Mouse (Mus musculus) fat pad, adult 2 months (tissue): ENCODE results near the gene Itgae.

Experiments
- DNase-seq: peaks from one replicate; pipeline ENCODE4 v3.0.0-alpha.2; 2011; ENCODE audit warnings: low read depth, low spot score; ENCODE audit errors: extremely low read depth

The Itgae gene

DNA sequence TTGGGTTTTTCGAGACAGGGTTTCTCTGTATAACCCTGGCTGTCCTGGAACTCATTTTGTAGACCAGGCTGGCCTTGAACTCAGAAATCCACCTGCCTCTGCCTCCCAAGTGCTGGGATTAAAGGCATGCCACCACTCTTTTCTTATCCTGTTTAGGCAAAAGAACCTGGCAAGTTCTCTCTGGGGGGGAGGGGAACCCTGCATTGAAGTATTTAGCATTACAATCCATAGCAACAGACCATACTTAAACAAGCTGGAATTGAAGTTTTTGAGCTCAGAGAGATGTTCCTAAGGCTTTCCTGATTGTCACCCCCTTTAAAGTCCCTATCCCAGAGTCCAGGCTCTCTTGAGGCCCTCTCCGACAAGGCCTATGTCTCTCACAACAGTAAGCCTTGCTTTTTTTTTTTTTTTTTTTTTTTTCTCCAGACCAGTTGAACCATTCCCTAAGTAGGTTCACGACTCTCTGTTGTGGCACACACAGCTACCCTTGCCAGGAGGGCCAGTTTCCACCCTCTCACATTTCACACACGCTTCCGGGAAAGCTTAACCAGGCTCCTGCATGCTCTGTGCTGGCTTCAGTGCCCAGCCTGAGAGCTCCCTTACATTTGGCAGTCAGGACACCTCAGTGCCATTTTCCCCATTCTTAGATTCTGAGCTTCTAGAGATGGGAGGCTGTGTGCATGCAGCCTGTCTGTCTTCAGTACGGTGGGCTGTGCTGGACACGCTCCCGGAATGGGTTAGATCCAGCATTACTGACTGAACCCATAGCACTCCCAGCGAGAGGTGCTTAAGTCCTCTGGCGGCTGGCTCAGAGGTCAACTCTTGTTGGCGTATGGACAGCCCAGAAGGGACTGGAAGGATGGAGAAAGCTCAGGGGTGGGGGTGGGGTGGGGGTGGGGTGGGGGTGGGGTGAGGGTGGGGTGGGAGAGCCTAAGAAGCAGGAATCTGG lies 55.9 kb downstream of the Itgae start:
- no peak for DNase-seq

DNA sequence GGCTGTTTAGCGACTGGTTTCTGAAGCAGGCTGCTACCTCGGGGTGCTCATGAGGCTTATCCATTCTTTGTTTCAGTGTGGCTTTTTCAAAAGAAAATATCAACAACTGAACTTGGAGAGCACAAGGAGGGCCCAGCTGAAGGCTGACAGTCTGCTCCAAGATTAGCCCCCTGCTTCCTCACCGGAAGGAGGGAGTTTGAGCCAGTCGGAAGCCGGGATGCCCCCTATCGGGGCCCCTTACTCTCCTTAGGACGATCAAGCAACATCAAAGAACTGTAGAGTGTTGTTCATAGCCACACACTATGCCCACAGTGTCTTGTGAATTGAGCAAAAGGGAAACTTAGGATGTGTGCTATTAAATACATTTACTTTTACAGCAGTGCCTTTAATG lies 56.6 kb downstream of the Itgae start:
- no peak for DNase-seq

DNA sequence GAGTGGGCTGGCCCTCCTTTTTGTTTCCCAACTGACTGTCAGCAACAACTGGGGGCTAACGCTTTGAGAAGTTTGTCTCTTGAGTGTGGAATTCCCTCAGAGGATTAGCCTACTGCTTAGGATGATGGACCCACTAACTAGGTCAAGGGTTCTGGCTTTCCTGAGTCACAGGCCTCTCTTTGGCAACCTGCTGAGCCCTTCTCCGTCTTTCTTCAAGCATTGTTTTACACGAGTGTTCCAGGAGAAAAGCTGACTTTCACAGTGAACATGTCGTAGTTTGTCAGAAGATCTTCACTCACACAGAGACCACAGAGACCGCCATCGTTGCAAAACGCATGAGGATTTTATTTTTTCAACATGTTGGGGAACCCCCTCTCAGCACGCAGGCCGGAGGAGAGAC lies 57.8 kb downstream of the Itgae start:
- no peak for DNase-seq

DNA sequence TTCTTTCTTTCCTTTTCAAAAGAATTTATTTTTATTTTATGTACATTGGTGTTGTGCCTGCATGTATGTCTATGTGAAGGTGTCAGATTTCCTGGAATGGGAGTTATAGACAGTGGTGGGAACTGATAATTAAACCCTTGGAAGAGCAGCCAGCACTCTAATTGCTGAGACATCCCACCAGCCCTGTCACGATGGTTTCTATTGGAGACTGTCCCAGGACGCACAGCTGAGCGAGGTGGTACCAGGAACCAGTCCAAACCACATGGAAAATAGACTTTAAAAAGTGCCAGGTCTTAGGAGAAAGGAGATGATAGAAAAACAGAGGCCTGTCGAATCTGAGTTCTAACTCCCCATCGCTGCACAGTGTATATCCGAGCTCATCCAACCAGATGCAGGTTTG lies 64.7 kb downstream of the Itgae start:
- no peak for DNase-seq

DNA sequence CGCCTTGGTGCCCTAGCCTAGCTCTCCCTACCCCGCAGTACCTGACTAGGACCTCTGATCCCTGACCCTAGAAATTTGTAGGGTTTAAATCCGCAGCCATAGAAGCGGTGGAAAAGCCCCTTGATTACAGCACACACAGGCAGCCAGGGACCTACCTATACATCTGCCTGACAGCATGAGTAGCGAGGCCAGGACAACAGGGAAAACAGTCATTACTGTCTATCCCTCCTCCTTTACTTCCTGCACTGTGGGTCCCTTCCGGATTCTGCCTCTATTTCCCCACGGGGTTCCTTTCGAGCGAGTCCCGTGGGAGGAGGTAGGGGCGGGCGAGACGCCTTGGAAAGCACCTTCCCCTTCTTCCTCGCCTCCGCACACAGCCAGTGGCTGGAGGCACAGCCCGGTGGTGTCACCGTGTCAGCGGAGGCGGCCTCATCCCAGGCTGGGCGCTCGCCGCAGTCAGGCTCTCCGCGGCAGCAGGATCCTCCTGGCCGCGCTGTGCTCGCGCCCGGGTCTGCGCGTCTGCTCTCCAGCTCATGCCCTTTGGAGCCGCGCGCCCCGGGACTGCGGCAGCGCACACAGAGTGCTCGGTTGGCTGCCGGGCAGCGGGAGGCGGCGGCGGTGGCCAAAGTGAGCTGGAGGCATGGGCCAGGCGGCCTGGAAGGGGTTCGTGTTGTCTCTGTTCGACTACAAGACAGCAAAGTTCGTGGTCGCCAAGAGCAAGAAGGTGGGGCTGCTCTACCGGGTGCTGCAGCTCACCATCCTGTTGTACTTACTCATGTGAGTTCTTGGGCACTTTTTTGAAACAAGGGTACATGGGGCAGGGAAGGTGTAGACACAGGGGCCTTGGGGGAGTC lies 69.8 kb downstream of the Itgae start, which contains the start of gene P2rx5:
Gene P2rx5, plus strand, starts transcription at position 465 of the 854 bp plus-strand sequence.
- no peak for DNase-seq

DNA sequence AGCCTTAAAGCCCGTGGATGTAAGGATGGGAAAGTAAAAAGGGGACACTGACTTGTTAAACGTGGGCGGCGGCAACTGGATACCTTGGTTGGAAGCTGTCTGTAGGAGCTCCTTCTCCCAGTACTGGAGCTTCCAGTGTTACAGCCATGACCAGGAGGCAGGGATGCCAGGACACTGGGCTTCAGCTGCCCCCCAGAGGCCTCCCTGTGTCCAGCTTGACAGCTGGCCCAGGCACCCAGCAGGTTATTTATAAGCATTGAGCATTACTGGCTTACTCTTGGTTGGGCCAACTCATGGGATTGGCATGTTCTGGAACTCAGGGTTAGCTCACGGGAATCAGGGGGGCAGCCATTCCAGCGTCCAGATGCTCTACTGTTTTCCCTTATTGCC lies 70.4 kb downstream of the Itgae start:
- no peak for DNase-seq

DNA sequence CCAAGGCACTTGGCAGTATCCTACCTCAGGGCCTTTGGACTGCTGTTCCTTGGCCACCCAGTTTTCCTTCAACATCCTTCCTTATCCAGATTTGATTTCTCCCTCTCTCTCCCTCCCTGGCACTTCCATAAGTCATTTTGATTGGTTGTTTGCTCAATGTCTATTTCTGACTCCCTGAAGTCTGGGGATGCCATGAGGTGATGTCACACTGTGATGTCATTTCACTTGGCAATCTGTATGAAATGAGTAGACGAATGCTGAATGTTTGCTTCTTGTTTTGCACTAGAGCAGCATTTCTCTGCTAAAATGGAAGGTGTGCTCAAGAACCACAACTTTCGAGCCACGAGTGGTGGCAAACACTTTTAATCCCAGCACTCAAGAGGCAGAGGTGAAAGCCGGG lies 71.2 kb downstream of the Itgae start:
- DNase-seq: no peak

DNA sequence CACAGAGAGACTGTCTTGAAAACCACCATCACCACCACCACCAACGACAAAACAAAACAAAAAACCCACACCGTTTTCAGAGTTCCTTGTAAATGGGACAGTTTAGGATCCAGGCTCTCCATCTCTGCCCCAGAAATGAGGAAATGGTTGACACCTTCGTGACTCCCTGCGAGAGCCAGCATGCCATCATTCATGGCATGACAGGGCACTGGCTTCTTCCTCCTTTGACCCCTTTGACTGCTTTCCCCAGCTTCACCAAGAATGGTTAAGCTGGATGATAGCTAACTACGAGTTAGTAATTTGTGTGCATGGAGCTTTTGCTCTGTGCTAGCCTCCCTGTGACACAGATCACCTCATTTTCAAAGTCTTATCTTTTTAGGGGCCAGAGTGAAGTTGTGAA lies 71.9 kb downstream of the Itgae start:
- DNase-seq: no peak

DNA sequence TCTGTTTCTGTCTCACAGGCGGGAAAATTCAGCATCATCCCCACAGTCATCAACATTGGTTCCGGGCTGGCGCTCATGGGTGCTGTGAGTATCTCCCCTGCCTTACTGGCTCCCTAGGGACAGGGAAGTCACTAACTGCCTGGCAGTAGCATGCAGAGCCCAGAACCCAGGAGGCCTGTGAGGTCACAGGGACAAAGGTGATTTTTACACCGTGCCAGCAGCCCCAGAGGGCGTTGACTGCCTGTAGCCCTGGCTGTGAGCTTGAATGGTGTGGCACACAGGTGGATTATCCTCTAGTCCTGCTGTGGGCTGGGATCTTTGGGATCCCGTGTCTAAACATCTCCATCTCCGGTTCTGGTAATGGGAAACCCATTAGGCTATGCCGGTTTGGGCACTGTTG lies 77.7 kb downstream of the Itgae start:
- DNase-seq: no peak

DNA sequence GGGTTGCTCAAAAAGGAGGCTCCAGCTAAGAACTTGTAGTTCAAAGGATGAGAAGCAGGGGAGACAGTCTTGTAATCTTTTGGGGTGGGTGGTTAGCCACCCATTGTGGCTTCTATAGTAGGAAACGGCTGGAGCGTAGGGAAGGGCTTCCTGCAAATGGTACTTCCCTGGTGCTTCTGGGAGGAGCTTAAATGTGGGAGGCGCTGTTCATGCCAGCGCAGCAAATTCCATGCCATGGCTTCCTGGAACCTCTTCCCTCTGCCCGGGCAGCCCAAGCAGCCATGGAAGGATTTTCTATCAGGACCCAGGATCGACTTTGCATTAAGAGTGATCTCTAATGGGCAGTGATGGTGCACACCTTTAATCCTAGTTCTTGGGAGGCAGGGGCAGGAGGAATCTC lies 78.2 kb downstream of the Itgae start:
- no peak for DNase-seq

DNA sequence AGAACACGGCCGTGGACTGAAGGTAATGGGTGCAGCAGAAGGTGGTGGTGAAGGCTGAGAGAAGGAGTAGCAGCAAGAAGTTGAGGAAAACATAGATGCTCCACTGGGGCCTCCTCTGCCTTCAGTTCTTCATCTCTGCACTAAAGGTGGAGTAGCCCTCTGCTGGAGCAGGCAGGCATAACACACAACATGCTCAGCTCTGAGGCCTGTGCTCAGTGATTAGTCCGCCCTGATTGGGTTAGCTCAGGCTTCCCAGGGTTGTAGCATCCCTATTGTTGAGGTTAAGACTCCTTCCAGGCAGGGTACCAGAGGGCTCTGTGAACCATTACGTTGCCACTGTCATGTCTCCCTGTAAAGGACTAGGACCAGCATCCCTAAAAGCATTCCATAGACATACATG lies 78.8 kb downstream of the Itgae start:
- no peak for DNase-seq

DNA sequence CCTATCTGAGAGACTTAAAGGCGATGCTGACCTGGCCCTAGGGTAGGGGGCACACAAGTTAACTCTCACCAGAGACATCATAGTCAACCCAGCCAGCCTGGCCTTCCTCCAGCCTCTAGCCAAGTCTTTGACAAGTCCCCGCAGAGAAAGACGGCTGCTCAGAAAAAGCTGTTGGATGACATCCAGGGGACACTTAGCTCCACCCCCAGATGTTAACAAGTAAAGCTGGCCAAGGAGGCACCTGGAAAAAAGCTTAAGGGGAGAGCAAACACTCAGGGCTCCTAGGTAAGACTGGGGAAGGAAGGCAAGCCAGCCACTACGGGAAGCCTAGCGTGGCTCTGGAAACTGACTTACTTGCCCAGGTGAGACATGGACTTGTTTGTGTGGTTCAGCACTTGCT lies 81.8 kb downstream of the Itgae start:
- DNase-seq: peak; percentile 65

DNA sequence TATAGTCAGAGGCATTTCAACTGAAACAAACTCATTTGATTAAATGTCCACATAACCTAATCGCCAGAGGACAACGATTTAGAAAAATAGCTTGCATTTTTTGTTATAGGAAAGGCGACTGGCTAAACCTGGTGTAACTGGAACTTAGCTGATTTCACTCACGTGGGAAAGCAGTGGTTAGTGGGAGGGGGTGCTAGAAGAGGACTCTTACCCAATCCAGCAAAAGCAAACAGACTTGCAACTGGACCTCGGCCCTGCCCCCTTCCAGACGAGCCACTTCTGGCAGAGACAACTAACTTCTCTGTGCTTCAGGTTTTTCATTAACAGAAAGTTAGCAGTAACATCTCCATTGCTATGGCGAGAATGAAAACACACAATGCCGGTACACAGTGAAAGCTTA lies 85.2 kb downstream of the Itgae start:
- no peak for DNase-seq

DNA sequence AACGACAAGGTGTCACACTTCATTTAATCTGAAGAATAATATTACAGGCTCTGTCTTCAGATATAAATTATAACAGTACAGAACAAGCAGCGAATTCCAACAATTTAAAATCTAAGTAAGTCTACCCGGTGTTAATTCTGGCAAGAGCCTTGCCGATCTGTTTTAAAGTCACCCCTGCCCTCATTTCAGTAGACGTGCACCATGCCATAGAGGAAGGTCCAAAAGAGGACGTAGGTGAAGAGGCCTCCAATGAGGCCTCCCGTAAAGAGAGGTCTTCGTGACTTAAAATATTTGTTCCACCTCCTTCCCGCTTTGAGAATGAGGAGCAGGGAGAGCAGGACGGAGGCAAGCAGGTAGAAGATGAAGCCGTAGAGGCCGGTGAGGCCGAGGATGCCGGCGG lies 85.8 kb downstream of the Itgae start:
- DNase-seq: no peak

DNA sequence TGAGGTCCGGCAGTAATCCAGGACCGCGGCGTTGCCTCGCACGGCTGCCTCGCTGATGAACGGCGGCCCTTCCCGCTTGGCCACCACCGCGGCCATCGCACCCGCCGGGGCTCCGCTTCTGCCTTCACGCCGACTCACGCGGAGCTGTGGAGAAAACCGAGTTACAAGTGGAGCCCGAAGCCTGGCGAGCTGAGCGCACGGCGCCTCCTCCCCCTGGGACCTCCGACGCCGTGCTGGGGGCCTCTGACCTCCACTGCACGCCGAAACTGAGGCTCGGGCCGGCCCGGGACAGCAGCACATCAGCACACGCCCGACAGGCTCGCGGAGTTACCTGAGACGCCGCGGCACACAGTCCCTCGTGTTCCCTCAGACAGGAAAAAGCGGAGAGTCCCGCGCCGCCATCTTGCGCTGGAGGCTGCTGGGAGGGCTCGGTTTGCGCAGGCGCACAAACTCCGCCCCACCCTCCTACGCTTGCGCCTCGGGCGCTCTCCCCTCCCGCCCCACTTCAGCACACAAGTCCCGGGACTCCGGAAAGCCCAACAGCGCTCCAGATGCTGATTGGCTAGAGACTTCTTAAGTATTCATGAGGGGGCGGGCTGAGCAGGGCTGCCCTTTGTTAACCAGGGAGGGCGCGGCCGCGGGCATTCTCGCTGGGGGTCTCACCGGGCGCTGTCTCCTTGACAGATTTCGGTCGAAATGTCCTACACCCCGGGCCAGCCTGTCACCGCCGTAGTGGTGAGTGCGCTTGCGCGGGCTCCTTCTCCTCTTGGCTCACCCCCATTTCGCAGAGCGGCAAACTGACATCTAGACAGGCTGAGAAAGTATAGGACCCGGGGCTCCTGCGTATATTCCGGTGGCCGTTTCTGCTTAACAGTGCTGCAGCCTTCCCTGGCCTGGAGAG lies 86.5 kb downstream of the Itgae start, which contains the start of the genes Emc6 and Tax1bp3:
Gene Emc6, minus strand, starts transcription at position 430 of the 901 bp plus-strand sequence.
Gene Tax1bp3, plus strand, starts transcription at position 476 of the 901 bp plus-strand sequence.
- no peak for DNase-seq

DNA sequence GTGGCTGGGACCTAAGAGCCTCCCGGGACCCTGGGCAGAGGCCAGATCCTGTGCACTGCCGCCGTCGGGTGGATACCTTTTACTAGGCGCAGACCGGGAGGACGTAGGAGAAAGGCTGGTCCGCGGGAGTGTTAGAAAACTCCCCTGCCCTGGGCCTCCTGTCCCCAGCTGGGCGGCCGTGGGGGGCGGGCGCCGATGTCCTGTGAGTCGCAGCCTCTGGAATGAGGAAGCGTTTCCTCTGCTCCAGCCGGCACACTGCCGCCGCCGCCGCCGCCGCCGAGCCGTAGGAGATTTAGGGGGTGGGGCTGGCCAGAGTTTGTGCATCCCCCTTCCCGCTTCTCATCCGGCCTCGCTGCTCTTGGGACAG lies 87.1 kb downstream of the Itgae start:
- no peak for DNase-seq

DNA sequence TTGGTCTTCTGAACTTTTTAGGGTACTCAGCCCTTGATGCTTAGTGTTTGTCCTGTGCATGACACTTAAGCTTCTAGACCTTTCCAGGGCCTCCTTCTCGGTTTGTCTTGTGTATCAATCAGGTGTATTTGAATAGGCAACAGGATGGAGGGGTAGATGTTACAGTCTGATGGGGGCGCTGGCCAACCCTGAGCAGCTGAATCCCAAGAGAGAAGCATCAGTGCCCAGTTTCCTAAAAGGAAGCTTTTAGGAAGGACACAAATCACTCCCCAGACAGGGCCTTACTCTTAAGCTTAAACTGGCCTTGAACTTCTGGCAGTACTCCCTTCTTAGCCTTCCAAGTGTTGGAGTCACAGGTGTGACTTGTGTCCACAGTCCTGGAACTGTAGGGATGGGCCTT lies 87.5 kb downstream of the Itgae start:
- no peak for DNase-seq

DNA sequence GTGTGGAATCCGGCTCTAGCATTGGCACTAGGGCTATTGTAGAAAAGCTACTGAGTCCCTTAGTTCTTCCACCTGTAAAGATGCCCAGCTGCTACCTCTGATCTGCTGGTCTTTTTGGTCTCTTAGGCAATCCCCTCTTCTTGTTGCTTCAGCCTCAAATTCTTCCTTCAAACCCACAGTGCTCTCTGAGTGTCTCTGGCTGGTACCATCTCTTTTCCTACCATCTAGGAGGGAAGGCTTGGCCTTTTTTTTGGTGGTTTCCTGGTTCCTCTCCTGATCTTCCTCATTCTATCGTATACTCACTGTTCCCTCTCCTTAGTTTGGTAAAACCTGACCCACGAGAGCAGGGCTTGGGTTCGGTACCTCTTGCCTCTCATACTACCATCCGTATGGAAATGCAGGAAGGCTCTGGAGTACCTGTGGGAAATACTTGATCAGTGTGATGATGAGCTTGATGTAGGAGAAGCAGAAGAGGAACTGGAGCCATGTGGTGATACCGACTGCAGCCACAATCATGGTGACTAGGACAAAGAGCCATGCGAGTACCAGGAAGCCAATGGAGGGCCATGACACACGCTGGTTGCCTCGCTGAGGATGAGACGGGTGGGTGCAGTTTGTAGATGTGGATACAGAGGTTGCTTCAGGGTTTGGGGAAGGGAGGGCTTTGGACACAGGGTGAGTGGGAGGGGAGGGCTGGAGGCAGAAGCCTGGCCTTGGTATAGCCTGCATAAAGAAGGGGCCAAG lies 95.7 kb downstream of the Itgae start:
- no peak for DNase-seq

DNA sequence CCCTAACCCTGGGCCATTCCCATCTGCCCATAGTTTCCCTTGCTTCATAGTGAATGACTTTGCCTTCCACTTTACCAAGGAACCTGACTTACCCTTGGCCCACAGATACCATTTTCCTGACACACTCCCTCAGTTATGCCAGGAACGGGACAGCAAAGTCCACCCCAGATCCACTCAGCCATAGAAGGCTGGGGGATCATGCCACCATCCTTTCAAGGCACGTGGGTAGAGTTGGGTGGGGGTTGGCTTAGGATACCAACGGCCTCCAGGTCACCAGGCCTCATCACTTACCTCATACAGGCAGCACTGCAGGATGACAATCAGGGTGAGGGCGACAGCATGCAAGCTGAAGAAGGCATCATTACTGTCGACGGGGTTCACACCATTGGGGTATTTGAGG lies 96.8 kb downstream of the Itgae start:
- DNase-seq: no peak

DNA sequence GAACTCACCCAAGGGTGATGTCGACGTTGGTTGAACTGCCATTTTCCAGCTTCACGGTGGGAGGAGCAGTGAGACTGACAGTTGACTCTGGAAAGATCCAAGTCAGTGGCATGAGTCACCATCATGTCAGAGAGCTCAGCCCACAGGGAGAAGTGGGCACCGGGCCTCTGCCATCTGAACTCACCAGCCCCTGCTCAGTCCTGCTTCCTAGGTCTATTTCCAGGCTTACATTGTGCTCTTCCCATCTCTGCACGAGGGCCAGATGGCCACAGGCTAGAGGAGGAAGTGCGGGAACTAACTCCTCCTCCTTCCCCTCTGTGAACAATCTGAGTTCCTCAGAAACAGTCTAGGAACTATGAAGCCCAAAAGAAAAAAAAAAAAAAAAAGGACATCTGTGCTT lies 102.7 kb downstream of the Itgae start:
- DNase-seq: no peak
